Mouse (Mus musculus) ZHBTc4 (cell line): ENCODE measurements around the gene Ei24.

Source experiments
- DNase-seq: peaks from one replicate; pipeline ENCODE4 v3.0.0-alpha.2; 2011; ENCODE audit warnings: low read depth, low spot score

The Ei24 gene

DNA sequence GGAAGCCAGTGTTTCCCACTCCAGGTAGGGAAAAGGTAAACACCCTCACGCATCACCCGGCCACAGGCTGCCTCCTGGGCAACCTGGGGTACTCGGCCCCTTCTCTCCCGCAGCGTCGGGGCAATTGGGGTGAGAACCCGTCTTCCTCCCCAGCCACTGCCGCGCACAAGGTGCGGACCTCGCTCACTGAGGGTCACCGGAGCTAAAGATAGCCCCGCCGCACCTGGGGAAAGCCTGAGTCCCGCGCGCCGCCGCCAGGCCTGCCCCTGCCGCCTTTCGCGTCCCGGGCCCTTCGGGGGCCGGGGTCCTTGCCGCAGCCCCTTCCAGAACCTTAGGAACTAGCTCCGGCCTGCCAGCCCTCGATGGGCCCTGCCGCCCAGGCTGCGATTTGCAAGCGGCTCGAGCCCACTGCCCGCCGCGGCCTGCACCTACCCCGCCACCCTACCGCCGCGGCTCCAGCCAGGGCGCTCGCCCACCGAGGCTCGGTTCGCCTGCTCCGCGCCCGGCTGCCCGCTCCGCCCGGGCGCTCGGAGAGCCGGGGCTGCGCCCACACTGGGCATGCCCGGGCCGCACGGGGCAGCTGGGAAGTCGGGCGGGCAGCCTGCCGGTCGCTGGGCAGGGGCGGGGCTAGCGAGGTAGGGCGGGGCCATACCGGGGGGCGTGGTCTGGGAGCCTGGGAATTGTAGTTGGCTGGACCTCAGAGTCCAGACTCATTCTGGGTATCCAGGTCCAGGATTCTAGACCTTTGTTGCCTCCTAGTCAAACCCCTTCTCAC, at the start of gene Ei24:
Gene Ei24 (minus strand): TSS at position 613 of the 775 bp plus-strand sequence.
- peak; percentile 79 for DNase-seq

DNA sequence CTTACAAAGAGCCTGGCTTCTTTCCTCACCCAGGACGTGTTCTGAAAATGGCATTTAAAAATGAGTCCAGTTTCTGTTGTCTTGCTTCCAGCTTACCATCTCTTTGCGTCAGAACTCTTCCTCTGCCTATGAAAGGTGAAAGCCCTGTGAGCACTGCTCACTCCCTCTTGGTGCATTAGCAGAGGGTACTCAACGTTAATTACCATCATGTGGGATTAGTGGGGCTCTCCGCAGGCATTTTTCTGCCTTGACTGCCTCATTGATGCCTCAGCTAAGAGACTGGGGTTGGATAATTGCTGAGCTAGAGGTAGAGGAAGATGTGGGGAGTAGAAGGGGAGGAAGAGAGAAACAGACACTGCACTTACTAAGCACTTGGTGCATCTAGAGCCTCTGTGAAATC, 49.2 kb upstream of the Ei24 start:
- DNase-seq, result no peak

DNA sequence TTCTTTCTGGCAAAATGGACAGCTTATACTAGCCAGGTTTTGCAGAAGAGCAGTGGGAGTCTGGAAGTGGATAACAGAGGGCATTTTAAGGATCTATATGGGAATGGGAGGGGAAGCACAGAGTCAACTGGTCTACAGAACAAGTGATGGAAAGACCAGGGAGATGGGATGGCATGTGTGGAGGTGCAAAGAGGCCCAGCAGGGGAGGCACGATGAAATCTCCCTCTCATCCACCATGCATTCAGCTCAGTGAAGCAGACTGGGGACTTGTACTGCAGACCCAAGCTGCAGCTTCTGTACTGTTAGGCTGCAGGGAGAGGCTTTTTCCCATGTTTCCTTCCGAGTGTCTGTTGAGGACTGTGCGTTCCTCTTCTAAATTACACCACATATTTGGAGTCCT, 36.7 kb upstream of the Ei24 start:
- DNase-seq, result no peak

DNA sequence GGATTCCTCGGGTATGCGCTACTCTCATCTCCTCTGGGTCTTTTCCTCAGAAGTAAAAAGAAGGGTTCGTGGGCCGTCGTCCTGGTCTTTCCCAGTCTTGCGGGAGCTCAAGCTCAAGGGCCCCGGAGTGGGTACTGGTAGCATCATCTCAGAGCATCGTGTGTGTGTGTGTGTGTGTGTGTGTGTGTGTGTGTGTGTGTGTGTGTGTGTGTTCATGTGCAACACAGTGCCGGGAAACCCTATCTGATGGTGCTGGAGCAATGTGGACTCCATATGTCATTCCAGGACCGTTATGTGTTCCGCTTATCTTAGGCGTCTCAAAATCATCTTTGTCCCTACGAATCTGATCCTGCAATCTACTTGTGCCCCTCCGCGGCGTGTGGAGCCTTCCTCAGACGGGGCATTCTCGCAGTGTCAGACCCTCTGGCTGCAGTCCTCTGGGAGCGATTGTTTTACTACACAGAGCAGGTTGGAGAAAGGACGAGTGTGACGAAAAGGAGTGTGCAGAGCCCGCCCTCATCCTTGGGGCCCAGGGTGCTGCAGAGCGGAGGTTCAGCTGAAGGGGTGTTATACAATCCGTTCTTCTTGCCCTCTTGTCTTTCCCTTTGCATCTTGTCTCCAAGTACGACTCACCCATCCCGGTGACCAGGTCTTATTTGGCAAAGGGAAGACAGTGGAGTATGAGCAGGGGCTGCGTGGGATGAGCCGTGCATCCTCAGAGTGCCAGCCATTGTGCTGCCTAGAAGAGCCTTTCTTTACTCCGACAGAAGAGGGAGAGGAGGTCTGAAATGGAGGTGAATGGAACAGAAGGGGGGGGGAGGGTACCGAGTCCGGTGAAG, 36.1 kb upstream of the Ei24 start:
- peak; percentile 12 for DNase-seq

DNA sequence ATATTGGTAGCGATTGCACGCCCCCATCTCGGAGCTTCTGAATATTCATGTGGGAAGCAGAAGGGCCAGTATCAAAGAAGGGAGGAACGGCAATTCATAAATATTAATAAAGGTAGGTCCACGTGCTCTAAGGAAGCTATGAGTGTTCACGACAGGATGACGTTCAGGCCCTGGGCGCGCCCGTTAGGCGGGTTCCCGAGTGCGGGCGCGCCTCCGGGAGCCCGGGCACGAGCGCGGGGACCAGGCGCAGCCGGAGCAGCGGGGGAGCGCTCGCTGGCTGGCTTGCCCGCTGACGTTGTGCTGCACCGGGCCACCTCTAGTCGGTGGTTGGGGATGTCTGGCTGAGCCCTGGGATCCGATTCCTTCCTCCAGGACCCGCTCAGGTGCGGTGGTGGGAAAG, 35.3 kb upstream of the Ei24 start:
- peak; percentile 81 for DNase-seq

DNA sequence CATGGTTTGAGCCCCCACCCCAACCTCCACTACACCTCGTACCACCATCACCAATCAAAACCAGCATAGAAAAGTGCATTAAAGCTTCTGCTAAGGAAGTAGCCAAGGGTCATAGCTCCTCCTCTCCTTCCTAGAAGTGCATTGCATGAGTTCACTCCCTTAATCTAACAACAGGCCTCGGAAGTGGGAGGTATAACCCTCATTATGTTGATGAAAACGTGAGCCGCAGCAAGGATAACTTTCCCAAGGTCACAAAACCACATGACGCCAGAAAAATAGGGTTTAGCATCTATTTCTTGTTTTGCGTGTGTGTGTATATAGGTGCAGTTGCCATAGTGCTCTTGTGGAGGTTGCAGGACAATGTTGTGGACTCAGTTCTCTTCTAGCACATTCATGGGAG, 34.2 kb upstream of the Ei24 start:
- DNase-seq, result no peak

DNA sequence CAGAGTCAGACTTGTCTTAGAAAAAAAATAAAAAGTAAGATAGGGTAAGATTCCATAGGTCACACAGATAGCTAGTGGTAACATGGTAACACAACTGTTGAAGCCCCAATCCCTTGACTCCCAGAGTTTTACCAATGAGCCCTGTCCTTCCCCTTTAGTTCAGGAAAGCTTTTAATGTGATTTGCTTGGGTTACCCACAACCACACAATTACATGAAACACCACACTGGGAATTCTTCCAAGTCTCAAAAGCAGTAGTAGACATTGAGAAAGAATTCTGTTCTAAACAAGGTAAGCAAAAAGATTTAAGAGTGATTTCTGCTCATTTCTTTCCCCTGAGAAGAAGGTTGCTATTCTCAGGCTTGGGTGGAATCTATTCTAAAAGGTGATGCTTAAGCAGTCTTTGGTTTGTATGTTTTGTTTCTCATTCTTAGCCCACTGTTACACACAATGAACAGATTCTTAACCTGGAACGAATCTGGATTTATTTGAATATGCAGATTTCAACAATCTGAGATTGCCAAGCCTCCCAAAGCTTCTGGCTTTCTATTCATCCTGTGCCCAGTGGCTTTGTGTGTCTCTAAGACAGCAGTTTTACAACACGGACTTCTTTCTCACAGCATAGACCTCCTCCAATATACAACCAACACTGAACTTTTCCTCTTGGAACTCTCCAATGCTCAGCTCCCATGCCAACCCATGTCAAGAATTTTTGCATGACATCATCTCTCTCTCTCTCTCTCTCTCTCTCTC, 29.6 kb upstream of the Ei24 start:
- DNase-seq, result no peak

DNA sequence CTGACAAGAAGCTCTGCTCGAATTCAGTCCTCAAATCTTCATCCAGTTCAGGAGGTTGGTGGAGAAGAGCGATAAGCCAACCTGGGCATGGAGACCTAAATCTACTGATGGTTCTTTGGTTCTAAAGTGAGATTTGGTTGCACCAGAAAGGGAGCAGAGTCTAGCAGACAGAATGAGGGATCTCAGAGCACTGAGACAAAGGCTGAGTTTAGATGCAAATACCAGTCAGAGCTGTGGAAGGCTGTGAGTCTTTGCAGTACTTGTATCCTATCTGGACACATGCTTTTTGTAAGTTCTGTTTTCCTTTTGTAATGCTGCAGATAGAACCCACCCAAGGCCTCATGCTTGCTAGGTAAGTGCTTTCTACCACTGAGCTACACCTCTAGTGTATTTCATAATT, 24.8 kb upstream of the Ei24 start:
- DNase-seq, result no peak

DNA sequence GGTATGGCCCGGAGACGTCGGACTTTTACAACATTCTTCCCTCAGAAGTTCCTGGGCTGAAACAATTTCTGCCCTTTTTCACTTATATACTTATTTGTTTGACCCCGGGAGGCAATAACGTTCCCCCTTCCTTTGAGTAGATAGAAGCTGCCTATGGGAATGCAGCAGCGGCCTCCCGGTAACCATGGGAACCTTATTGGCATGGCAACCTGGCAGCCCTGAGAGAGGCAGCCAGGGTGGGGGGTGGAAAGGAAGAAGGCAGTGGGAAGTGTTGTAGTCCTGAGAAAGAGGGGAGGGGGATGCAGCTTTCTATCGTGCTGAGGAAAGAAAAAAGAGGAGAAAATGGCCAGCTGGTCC, 24.4 kb upstream of the Ei24 start, which contains the start of gene Fez1:
Gene Fez1 (plus strand): TSS at position 221 of the 357 bp plus-strand sequence.
- DNase-seq, result peak; percentile 75

DNA sequence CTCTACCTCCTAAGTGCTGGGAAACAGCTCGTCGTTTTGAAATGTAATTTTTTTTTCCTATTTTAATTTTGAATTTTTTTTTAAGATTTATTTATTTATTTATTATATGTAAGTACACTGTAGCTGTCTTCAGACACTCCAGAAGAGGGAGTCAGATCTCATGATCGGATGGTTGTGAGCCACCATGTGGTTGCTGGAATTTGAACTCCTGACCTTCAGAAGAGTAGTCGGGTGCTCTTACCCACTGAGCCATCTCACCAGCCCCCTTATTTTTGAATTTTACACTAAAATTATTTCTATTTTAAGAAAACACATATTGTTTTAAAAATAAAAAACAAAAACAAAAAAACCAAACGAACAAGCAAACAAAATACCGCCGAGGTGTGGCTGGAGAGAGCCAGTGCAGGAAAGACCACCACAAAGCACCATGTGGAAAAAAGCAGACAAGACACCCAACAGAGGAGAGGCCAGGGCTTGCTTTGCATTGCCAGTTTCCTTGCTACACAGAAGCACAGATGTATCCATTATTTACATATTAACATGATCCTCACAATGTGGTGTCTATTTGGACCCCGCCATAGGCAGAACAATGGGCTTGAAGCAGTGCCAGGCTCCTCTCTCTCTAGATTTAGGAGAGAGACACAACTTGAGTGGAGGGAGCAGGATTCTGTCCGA, 23.9 kb upstream of the Ei24 start:
- DNase-seq, result no peak

DNA sequence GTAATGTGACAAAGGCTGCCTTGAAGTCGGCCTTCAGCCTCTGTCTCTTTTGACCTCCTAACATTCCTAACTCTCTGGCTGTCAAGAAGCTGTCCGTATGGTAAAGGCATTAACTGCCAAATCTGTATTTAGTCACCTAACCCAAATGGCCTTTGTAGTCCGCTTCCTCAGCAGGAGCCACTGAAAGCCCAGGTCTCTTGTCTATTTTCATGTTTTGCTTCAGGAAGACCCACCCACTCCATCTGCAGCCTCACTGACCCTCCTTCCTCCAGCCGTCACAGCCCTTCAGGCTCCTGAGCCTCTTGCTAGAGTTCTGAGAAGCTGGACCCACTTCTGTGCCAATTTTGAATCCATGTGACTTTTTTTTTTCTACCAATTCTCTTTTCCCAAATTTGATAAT, 21.7 kb upstream of the Ei24 start:
- no peak for DNase-seq

DNA sequence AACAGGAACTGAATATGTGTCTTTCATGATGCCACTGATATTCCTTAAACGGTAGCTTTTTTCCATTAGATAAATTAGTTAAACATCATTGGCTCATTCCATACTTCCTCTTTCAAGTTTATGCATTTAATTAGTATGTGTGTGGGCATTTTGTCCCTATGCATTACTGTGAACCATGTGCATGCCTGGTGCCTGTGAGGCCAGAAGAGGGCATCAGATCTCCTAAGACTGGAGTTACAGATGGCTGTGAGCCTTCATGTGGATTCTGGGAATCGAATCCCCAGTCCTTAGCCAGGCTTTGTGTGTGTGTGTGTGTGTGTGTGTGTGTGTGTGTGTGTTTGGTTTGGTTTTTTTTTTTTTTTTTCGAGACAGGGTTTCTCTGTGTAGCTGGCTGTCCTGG, 17.3 kb upstream of the Ei24 start:
- peak; percentile 51 for DNase-seq

DNA sequence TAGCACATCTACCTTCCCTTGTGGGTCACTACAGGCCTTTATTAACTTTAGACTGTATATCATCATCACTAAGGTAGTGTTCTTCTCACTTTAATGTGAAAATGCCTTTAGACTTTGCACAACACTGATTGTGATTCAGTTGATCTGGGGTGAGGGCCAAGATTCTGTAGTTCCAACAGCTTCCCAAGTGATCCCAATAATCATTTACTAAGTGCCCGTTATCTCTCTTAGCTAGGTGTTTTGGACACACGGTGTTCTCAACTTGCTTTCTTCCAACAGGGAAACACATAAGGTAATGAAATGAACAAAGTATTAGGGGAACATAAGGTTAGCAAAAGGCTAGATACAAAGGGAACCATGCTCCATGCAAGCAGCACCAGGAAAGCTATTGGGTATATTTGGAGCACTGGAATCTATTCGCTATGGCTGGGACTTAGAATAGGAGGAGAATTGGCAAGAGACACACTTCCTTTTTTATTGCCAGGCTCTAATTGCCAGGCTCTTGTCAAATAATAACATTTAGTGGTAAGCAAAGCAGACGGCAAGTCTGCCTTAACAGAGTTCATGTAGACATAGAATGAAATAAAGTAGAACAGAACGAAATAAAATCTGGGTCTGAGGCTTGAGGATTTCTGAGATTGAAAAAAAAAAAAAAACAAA, 11.1 kb upstream of the Ei24 start:
- DNase-seq, result no peak

DNA sequence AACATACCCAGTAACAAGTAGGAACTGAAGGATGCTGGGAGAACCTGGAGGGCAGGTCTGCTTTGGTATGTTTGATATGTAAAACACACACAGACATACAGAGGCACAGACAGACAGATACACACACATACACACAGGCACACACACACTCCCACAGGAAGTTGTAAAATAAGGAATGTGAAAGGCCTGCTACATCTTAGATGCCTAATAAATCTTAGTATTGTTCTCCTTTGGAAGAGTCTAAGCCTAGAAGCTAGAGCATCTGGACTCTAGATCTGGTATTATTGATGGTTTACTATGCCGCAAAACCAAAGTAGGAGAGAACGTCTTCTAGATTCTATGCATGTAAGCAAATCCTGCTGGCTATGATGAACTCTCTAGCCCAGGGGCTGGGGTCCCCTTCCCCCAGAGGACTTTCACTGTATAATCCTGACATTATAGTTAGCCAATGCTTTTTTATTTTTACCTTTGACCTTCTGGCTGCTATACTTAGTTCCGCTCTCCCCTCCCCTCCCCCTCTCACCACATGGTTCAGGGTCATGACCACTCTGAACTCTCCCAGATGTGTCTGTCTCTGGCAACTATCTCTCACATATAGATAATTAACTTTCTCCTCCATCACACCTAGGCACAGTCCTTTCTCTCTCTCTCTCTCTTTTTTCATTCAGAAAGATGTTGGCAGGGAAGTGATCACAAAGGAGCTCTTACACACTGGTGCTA, 8.2 kb upstream of the Ei24 start:
- DNase-seq, result no peak

DNA sequence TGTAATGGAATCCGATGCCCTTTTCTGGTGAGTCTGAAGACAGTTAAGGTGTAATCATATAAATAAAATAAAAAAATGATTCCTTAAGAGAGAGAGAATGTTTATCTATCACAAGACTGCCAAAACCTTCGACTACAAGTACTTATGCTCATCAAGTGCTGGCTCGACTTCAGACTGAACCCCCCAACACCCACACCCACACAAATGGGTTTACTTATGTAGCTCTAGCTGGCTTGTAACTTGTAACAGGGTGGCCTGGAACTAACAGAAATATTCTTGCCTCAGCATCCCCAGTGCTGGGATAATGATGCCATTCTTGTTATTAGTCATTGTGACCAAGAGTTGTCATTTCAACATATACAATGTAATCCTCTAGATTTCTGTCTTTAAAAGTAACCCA, 6.7 kb upstream of the Ei24 start:
- DNase-seq, result no peak

DNA sequence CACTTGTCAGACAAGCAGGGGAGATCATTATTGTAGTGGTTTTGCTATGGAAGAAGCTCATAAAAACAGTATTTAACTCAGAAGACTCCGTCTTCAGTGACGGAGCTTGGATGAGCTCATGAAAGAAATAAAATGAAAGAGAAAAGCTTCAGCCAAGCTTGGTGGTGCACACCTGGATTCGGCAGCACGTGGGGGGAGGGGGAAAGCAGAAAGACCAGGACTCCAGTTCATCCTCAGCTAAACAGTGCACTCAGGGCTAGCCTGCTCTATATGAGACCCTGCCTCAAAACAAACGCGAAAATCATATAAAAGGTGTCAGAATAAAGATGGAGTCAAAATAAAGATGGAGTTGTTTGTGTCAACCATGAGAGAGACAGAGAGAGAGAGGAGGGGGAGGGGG, 6.2 kb upstream of the Ei24 start:
- DNase-seq, result peak; percentile 58

DNA sequence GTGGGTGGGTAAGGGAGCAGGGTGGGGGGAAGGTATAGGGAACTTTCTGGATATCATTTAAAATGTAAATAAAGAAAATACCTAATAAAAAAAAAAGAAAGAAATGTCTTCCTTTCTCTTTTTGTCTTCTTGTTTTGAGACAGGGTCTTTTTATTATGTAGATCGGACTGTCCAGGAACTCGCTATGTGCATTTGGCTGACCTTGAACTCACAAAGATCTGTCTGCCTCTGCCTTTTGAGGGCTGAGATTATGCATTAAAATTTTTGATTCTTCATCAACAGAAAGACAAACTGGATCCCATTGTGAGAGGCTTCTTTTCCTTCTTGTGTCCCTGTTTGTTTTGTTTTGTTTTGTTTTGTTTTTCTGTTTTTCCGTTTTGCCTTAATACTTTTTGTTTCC, 5.8 kb upstream of the Ei24 start:
- DNase-seq, result peak; percentile 35

DNA sequence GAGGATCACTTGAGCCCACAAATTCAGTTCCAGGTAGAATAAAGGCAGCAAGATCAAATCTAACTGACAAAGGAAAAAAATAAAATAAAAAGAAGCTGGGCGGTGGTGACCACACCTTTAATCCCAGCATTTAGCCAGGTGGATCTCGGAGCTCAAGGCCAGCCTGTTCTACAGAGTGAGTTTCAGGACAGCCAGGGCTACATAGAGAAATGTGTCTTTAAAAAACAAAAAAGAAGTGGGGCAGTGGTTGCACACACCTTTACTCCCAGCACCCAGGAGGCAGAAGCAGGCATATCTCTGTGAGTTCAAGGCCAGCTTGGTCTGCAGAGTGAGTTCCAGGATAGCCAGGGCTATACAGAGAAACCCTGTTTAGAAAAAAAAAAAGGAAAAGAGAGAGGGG, 4.8 kb upstream of the Ei24 start:
- no peak for DNase-seq

DNA sequence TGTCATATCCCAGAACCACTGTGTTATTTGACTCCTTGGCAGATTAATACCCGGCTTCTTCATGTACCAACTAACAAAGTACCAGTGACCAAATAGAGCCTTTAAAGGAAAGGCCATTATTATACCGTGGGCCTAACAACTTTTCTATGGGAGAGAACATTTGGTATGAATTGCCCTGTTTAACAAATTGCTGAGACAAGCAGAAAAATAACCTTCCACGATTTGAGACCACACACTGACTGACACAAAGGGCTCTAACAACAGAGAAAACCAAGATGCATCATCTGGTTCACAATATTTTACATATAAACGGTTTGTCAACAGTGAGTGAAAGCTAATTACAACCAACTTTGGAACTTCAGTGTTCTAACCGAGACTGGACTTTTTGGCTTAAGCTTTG, 969 bp downstream of the Ei24 start:
- DNase-seq, result no peak

DNA sequence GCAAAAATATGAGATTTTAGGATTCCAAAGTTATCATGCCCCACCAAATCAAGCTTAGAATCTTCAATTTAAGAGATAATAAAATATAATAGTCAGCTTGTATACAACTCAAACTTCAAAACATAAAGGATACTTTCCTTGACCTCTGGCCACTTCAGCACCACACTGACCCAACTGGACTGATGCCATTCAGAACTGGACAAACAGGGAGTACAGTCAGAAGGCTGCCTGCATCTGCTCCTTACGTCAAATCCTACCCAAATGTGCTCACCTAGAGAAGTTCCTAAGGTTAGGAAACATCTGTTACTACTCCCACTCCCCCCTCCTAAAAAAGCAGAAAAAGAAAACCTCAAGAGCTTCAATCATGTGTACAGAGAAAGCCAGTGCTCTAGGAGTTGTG, 1.6 kb downstream of the Ei24 start:
- DNase-seq, result no peak

DNA sequence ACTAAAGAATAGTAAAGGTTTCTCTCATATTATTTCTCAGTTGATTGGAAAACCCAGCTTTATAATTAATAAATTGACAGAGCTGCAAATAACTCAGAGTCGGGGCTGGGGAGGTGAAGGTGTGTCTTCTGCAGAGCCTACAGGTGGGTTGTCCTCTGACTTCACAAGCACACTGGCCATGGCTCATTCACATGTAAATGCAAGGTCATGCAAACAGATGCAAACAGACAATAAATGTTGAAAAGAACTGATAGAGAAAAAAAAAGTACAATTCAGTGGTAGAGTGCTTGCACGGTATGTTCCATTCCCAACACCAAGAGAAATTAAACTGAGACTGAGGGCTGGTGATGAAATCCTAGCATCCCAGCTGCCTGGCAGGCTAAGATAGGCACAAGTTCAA, 2.7 kb downstream of the Ei24 start:
- DNase-seq, result peak; percentile 41
